Mouse (Mus musculus): Measurements from ENCODE around the gene Rrp8. TPM values are rescaled to one million over a fixed set of nuclear protein-coding genes. Genes with fewer than 3 reads are reported as not detected.

The Rrp8 gene
- total RNA-seq, 2 experiments from 2014 or later, result 8.9 to 9.0 TPM

DNA sequence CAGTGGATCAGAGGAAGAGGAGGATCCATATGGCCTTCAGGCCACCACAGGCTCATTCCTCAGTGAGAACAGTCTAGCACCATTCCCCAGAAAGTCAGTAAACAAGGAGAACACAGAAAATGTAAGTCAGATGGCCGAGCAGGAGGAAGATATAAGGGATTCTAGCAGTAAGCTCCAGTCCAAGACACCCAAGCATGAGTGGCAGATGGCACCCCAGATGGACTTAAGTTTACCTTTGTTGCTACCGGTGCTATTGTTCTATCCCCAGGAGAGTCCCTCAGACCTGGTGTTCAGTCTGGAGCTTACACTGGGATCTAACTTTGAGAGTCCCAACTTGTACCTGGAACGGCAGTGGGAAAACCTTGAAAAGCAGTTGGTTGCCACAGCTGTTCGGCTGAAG is 33.4 kb downstream of the Rrp8 start:
- DNase-seq, result no peak

GRCm38 (mm10) chr7:105703184-105703583 is 34.0 kb downstream of the Rrp8 start:
- DNase-seq, result no peak

GRCm38 (mm10) chr7:105690875-105691274 is 46.3 kb downstream of the Rrp8 start:
- no peak for DNase-seq

GRCm38 (mm10) chr7:105685541-105686197 is 51.5 kb downstream of the Rrp8 start:
- no peak for DNase-seq

Other genes with a start within 250 kb of the Rrp8 start
- gene Smpd1, start 183.0 kb downstream of the Rrp8 start, total RNA-seq (2021), result 10 to 100 TPM; 48.6 to 51.5 TPM
- gene Apbb1, start 155.7 kb downstream of the Rrp8 start, total RNA-seq (2021), result 1 to 10 TPM; 6.5 to 9.1 TPM
- gene Hpx, start 137.2 kb downstream of the Rrp8 start, total RNA-seq (2021), result not detected
- gene Trim3, start 103.8 kb downstream of the Rrp8 start, total RNA-seq (2021), result 10 to 100 TPM; 14.7 to 17.0 TPM
- gene Timm10b, start 97.3 kb downstream of the Rrp8 start, total RNA-seq (2021), result 10 to 100 TPM; 58.3 to 59.5 TPM
- gene Arfip2, start 97.0 kb downstream of the Rrp8 start, total RNA-seq (2021), result 10 to 100 TPM in 1 of 2 experiments, 1 to 10 TPM in 1; 9.9 to 11.0 TPM
- gene Gm45799, start 96.8 kb downstream of the Rrp8 start, total RNA-seq (2021), result 1 to 10 TPM; 1.8 to 3.1 TPM
- under 1 TPM; 0.69 to 0.99 TPM for gene Dnhd1, start 86.6 kb downstream of the Rrp8 start, total RNA-seq (2021)
- gene Ilk, start 793 bp downstream of the Rrp8 start, total RNA-seq (2021), result 10 to 100 TPM; 49.9 to 59.5 TPM
- 10 to 100 TPM; 79.5 to 84.6 TPM for gene Taf10, start 7.0 kb upstream of the Rrp8 start, total RNA-seq (2021)
- gene Tpp1, start 14.8 kb upstream of the Rrp8 start, total RNA-seq (2021), result 10 to 100 TPM; 37.5 to 38.7 TPM
- 1 to 10 TPM; 4.3 to 5.3 TPM for gene Dchs1, start 50.3 kb upstream of the Rrp8 start, total RNA-seq (2021)
- gene Mrpl17, start 73.7 kb upstream of the Rrp8 start, total RNA-seq (2021), result 100 to 1,000 TPM in 1 of 2 experiments, 10 to 100 TPM in 1; 98.2 to 104 TPM
- gene Gm4070, start 216.6 kb upstream of the Rrp8 start, total RNA-seq (2021), result 1 to 10 TPM; 3.0 to 3.6 TPM